Mouse (Mus musculus) testis, adult 2 months (tissue): ENCODE data around the gene Gm9837.

Experiments
- CTCF ChIP-seq: fragments of 200-500 bp; IDR thresholded peaks from 2 replicates; pipeline ENCODE4 v1.5.1; 2012; ENCODE audit warnings: low read depth, mild to moderate bottlenecking, inconsistent platforms, low read length, moderate library complexity; ENCODE audit not compliant: control insufficient read depth, insufficient read depth, insufficient replicate concordance
- POLR2A ChIP-seq: fragments of 200-500 bp; IDR thresholded peaks from 2 replicates; pipeline ENCODE4 v1.6.1; 2012; ENCODE audit warnings: low read depth, mild to moderate bottlenecking, inconsistent platforms, low read length, moderate library complexity; ENCODE audit not compliant: control insufficient read depth

GRCm38 (mm10) chr11:53496946-53497345 lies 26.7 kb upstream of the Gm9837 start:
- TF ChIP-seq POLR2A (no peak), CTCF (no peak)
